Comparison of ENCODE assay signal across 8 mouse cellular contexts in genomic region chr11:58102581-58103343, GRCm38 (mm10). TPM values are rescaled to one million over a fixed set of nuclear protein-coding genes. Genes with fewer than 3 reads are reported as not detected.
A peak's percentile ranks its signal among the peaks of the same experiment; 100 is the strongest.
DNase-seq lines count a peak whose midpoint lies in the region; ATAC-seq lines count a peak whose summit lies in the region.

No protein-coding gene starts in this region.

- no peak for ATAC-seq in midbrain, embryonic 14.5 days (ENCODE audit: low FRiP score, low TSS enrichment)
- no peak for ATAC-seq in inflammation-experienced regulatory T-cells, adult 6 months

- H3K9me3 ChIP-seq in hindbrain, embryonic 10.5 days = no peaks in the 10 kb centered on the region
- H3K9me3 ChIP-seq in midbrain, embryonic 14.5 days (ENCODE audit: control insufficient read depth, low read length) = no peaks in the 10 kb centered on the region

- H3K4me1 ChIP-seq in hindbrain, embryonic 10.5 days (replicated peaks) = peaks cover 34% of the 10 kb centered on the region
- peaks cover 13% of the 10 kb centered on the region for H3K4me1 ChIP-seq in midbrain, embryonic 14.5 days (ENCODE audit: control insufficient read depth, insufficient read depth, low read length)

- H3K36me3 ChIP-seq in hindbrain, embryonic 10.5 days = peaks cover 2% of the 10 kb centered on the region
- H3K36me3 ChIP-seq in midbrain, embryonic 14.5 days (ENCODE audit: control insufficient read depth, insufficient read depth, low read length) = no peaks in the 10 kb centered on the region

- peak overlapping the region; percentile 97 for H3K27ac ChIP-seq in hindbrain, embryonic 10.5 days
- no peak overlapping the region for H3K27ac ChIP-seq in midbrain, embryonic 14.5 days (replicated peaks; ENCODE audit: low read depth, low read length)

- DNase-seq in cerebellum, adult 11-12 months = peak; percentile 42
- DNase-seq in cerebellum, adult 18-20 months = no peak
- peak; percentile 39 for DNase-seq in NIH3T3 (ENCODE audit: low read depth)
- DNase-seq in hindbrain, embryonic 10.5 days (ENCODE audit: low spot score) = no peak
- DNase-seq in midbrain, embryonic 14.5 days = no peak
- DNase-seq in frontal cortex, adult 2 months (ENCODE audit: extremely low spot score in 1 of 2, low spot score in 1 of 2) = no peak
- DNase-seq in layer of hippocampus, postnatal 14 days (ENCODE audit: low spot score in 2 of 2) = no peak

- peaks cover 16% of the 10 kb centered on the region for H3K27me3 ChIP-seq in hindbrain, embryonic 10.5 days (ENCODE audit: insufficient read depth, poor library complexity, severe bottlenecking)
- no peaks in the 10 kb centered on the region for H3K27me3 ChIP-seq in midbrain, embryonic 14.5 days (ENCODE audit: control insufficient read depth, insufficient read depth, low read length)

- H3K4me2 ChIP-seq in midbrain, embryonic 14.5 days (ENCODE audit: low read length) = peak overlapping the region; percentile 77

- H3K9ac ChIP-seq in midbrain, embryonic 14.5 days (replicated peaks; ENCODE audit: low read length) = no peak overlapping the region

- WGBS in hindbrain, embryonic 10.5 days = 84% methylated on average over 9 of the region's 9 CpGs
- WGBS in midbrain, embryonic 14.5 days = 86% methylated on average over 9 of the region's 9 CpGs

- H3K4me3 ChIP-seq in hindbrain, embryonic 10.5 days = peak overlapping the region; percentile 94
- H3K4me3 ChIP-seq in midbrain, embryonic 14.5 days (replicated peaks; ENCODE audit: low read depth, low read length) = no peak overlapping the region

RNA-seq across cellular contexts. Expression of gene Cnot8, which starts 1.2 kb away (rescaled TPM):
- 103 and 106 TPM in 2 replicates for polyA plus RNA-seq in hindbrain, embryonic 10.5 days (2016; fragmentation: Nextera tagmentation; extraction: Ambion mirVana)
- 107 and 117 TPM in 2 replicates for polyA plus RNA-seq in midbrain, embryonic 14.5 days (2014; fragmentation: Nextera tagmentation; extraction: Ambion mirVana)
- polyA plus RNA-seq in frontal cortex, adult 2 months (2012; rRNA removed) = 74.1 and 77.3 TPM in 2 replicates
- total RNA-seq in layer of hippocampus, postnatal 14 days (2021) = 10 to 100 TPM; 48.2 to 50.3 TPM
- 10 to 100 TPM; 78.6 to 90.1 (median 89.4) TPM for polyA plus RNA-seq in inflammation-experienced regulatory T-cells, adult 6 months (2017; shearing (Covaris generic))

RNA-seq across cellular contexts. Expression of gene Gm12248, which starts 9.8 kb away (rescaled TPM):
- 0.17 TPM in 1 of 2 replicates, not detected in the other for polyA plus RNA-seq in hindbrain, embryonic 10.5 days (2016; fragmentation: Nextera tagmentation; extraction: Ambion mirVana)
- not detected in 2 replicates for polyA plus RNA-seq in midbrain, embryonic 14.5 days (2014; fragmentation: Nextera tagmentation; extraction: Ambion mirVana)
- polyA plus RNA-seq in frontal cortex, adult 2 months (2012; rRNA removed) = not detected in 2 replicates
- not detected for total RNA-seq in layer of hippocampus, postnatal 14 days (2021)
- polyA plus RNA-seq in inflammation-experienced regulatory T-cells, adult 6 months (2017; shearing (Covaris generic)) = under 1 TPM in 1 of 3 experiments, not detected in 2; 0.62 TPM

Comparison
In these comparisons a context has a peak if more than half of its experiments do, and no peak if none do; other contexts are left out.
1. DNase-seq: peak in cerebellum, adult 11-12 months (single experiment) and NIH3T3 (single experiment); none in cerebellum, adult 18-20 months (0 of 2), hindbrain, embryonic 10.5 days (single experiment), midbrain, embryonic 14.5 days (single experiment), frontal cortex, adult 2 months (0 of 2) and layer of hippocampus, postnatal 14 days (0 of 2).